In the genomic region with DNA sequence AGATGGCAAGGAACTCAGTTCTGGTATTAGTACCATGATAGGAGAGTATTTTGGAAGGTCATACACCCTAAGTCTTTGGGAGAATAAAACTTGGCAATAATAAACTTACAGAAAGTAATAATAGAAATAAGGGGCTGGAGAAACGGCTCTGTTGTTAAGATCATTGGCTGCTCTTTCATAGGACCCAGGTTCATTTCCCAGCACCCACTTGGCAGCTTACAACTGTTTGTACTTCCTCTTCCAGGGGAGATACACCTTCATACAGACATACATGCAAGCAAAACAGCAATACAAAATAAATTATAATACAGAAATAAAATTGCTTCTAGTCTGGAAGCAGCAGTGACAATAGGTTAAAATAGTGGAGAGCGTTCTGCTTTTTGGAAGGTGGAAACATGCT, we compare ENCODE assay signal across 10 mouse cellular contexts. TPM values are rescaled to one million over a fixed set of nuclear protein-coding genes. Genes with fewer than 3 reads are reported as not detected.
A peak's percentile ranks its signal among the peaks of the same experiment; 100 is the strongest.
DNase-seq lines count a peak whose midpoint lies in the region; ATAC-seq lines count a peak whose summit lies in the region.
"Had no signal": no experiment of that assay in that cellular context is flagged by ENCODE, and none has a peak within 500 bp of the region (broad histone marks: within the 10 kb centered on the region; RNA-seq: fewer than 3 reads in every experiment).

No protein-coding gene starts in this region.

- no peaks in the 10 kb centered on the region for H3K9me3 ChIP-seq in heart, embryonic 16.5 days (replicated peaks; ENCODE audit: control insufficient read depth, low read length)
- H3K9me3 ChIP-seq in embryonic facial prominence, embryonic 10.5 days: no peaks in the 10 kb centered on the region
- no peaks in the 10 kb centered on the region for H3K9me3 ChIP-seq in hindbrain, embryonic 14.5 days (ENCODE audit: control insufficient read depth, low read length)
- no peaks in the 10 kb centered on the region for H3K9me3 ChIP-seq in midbrain, embryonic 13.5 days

- peaks cover 10% of the 10 kb centered on the region for H3K4me1 ChIP-seq in heart, embryonic 16.5 days (ENCODE audit: control insufficient read depth, insufficient read depth, low read length)
- peaks cover 26% of the 10 kb centered on the region for H3K4me1 ChIP-seq in embryonic facial prominence, embryonic 10.5 days
- H3K4me1 ChIP-seq in hindbrain, embryonic 14.5 days (replicated peaks; ENCODE audit: control insufficient read depth, insufficient read depth, low read length): peaks cover 24% of the 10 kb centered on the region
- H3K4me1 ChIP-seq in midbrain, embryonic 13.5 days (replicated peaks): peaks cover 26% of the 10 kb centered on the region

- no peak overlapping the region for H3K4me3 ChIP-seq in heart, embryonic 16.5 days (ENCODE audit: low read length)
- peak overlapping the region; percentile 89 for H3K4me3 ChIP-seq in embryonic facial prominence, embryonic 10.5 days
- H3K4me3 ChIP-seq in hindbrain, embryonic 14.5 days (replicated peaks; ENCODE audit: low read length): peak overlapping the region; percentile 83
- H3K4me3 ChIP-seq in midbrain, embryonic 13.5 days (replicated peaks): peak overlapping the region; percentile 84

- H3K27me3 ChIP-seq in heart, embryonic 16.5 days (ENCODE audit: control insufficient read depth, insufficient read depth, low read length): no peaks in the 10 kb centered on the region
- H3K27me3 ChIP-seq in embryonic facial prominence, embryonic 10.5 days (replicated peaks; ENCODE audit: low read depth, poor library complexity, severe bottlenecking): no peaks in the 10 kb centered on the region
- no peaks in the 10 kb centered on the region for H3K27me3 ChIP-seq in hindbrain, embryonic 14.5 days (ENCODE audit: control insufficient read depth, insufficient read depth, low read length)
- no peaks in the 10 kb centered on the region for H3K27me3 ChIP-seq in midbrain, embryonic 13.5 days

- H3K4me2 ChIP-seq in heart, embryonic 16.5 days (ENCODE audit: low read depth, low read length): peak overlapping the region; percentile 82
- H3K4me2 ChIP-seq in hindbrain, embryonic 14.5 days (replicated peaks): peak overlapping the region; percentile 69
- H3K4me2 ChIP-seq in midbrain, embryonic 13.5 days (replicated peaks): peak overlapping the region; percentile 73

- no peak overlapping the region for H3K27ac ChIP-seq in heart, embryonic 16.5 days (ENCODE audit: low read length)
- H3K27ac ChIP-seq in embryonic facial prominence, embryonic 10.5 days (replicated peaks): no peak overlapping the region
- no peak overlapping the region for H3K27ac ChIP-seq in hindbrain, embryonic 14.5 days
- H3K27ac ChIP-seq in midbrain, embryonic 13.5 days: no peak overlapping the region

- ATAC-seq in heart, embryonic 16.5 days (replicated peaks; ENCODE audit: extremely low read depth, insufficient read depth, low FRiP score): no peak
- ATAC-seq in hindbrain, embryonic 14.5 days (ENCODE audit: low FRiP score): no peak
- ATAC-seq in midbrain, embryonic 13.5 days: no peak

- no peak for DNase-seq in heart, postnatal 4 days
- DNase-seq in embryonic facial prominence, embryonic 10.5 days (ENCODE audit: low spot score): no peak
- no peak for DNase-seq in hindbrain, embryonic 14.5 days (ENCODE audit: low spot score)
- DNase-seq in embryo, embryonic 10.5 days (ENCODE audit: low spot score): no peak
- DNase-seq in adrenal gland, postnatal 4 days (ENCODE audit: low spot score in 2 of 2): no peak
- DNase-seq in embryo, embryonic 10 days (ENCODE audit: low spot score): no peak
- DNase-seq: adrenal gland, postnatal 25 days; kidney, postnatal 4 days had no signal

- 78% methylated on average over 2 of the region's 2 CpGs for WGBS in heart, embryonic 16.5 days
- WGBS in embryonic facial prominence, embryonic 10.5 days: 87% methylated on average over 2 of the region's 2 CpGs
- 77% methylated on average over 2 of the region's 2 CpGs for WGBS in hindbrain, embryonic 14.5 days
- WGBS in midbrain, embryonic 13.5 days: 68% methylated on average over 2 of the region's 2 CpGs

- H3K9ac ChIP-seq in heart, embryonic 16.5 days (ENCODE audit: low read length): no peak overlapping the region
- peak overlapping the region; percentile 96 for H3K9ac ChIP-seq in hindbrain, embryonic 14.5 days
- peak overlapping the region; percentile 98 for H3K9ac ChIP-seq in midbrain, embryonic 13.5 days (replicated peaks)

- H3K36me3 ChIP-seq in heart, embryonic 16.5 days (ENCODE audit: control insufficient read depth, insufficient read depth): 0 out of 2 replicates have a peak, but pooled peaks cover 4% of the 10 kb centered on the region
- peaks cover 29% of the 10 kb centered on the region for H3K36me3 ChIP-seq in embryonic facial prominence, embryonic 10.5 days (replicated peaks)
- H3K36me3 ChIP-seq in hindbrain, embryonic 14.5 days (replicated peaks; ENCODE audit: control insufficient read depth, insufficient read depth): peaks cover 4% of the 10 kb centered on the region; the same call in 1 of the 2 replicates
- H3K36me3 ChIP-seq in midbrain, embryonic 13.5 days: peaks cover 5% of the 10 kb centered on the region

RNA-seq across cellular contexts. Expression of gene Slc4a7, which starts 2.6 kb away (rescaled TPM):
- 9.8 and 11.2 TPM in 2 replicates for polyA plus RNA-seq in heart, embryonic 16.5 days (2015; fragmentation: Nextera tagmentation; extraction: Ambion mirVana)
- total RNA-seq in heart, postnatal 4 days (2021): 10 to 100 TPM; 23.3 to 26.4 TPM
- 33.4 and 36.3 TPM in 2 replicates for polyA plus RNA-seq in embryonic facial prominence, embryonic 10.5 days (2016; fragmentation: Nextera tagmentation; extraction: Ambion mirVana)
- polyA plus RNA-seq in hindbrain, embryonic 14.5 days (2014; fragmentation: Nextera tagmentation; extraction: Ambion mirVana): 22.0 and 30.4 TPM in 2 replicates
- polyA plus RNA-seq in midbrain, embryonic 13.5 days (2015; fragmentation: Nextera tagmentation; extraction: Ambion mirVana): 46.2 and 46.3 TPM in 2 replicates
- total RNA-seq in adrenal gland, postnatal 4 days (2021): 10 to 100 TPM; 35.6 to 39.1 TPM
